Mouse (Mus musculus) ZHBTc4 (cell line): Measurements from ENCODE around the gene Csnk2a1.
"Not testable (repeated sequence)": the region's sequence is repeated elsewhere in the genome, so short reads cannot be mapped to it uniquely, and the experiment has no call there.

Experiments used
- DNase-seq: peaks from one replicate; pipeline ENCODE4 v3.0.0-alpha.2; 2011; ENCODE audit warnings: low read depth, low spot score

The Csnk2a1 gene

GRCm38 (mm10) chr2:152237926-152238325 is 11.3 kb downstream of the Csnk2a1 start:
- no peak for DNase-seq

GRCm38 (mm10) chr2:152240580-152240979 is 13.9 kb downstream of the Csnk2a1 start:
- no peak for DNase-seq

GRCm38 (mm10) chr2:152247213-152247612 is 20.6 kb downstream of the Csnk2a1 start:
- DNase-seq: no peak

- DNase-seq: no peak
Observed at GRCm38 (mm10) chr2:152250511-152250910, 23.9 kb downstream of the Csnk2a1 start.

DNA sequence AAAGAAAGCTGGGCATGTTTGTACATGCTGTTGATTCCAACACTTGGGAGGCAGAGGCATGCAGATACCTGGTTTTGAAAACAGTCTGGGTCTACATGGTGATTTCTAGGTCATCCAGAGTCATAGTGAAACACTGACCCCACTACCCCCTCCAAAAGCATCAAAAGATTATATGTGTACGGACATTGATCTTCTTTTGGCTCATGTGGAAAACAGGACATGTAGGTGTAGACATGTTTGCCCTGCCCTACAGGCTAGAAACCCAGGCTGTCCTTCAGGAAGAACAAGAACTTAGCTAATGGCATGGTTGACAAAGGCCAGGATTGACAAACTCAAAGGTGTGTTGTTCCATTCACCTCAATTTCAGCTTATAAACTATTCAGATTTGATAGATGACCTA is 33.1 kb downstream of the Csnk2a1 start:
- DNase-seq: no peak

- peak; percentile 23 for DNase-seq
Observed at GRCm38 (mm10) chr2:152273639-152274038, 47.0 kb downstream of the Csnk2a1 start.

GRCm38 (mm10) chr2:152281407-152281806 is 54.8 kb downstream of the Csnk2a1 start:
- DNase-seq: no peak

- no peak for DNase-seq
Observed at GRCm38 (mm10) chr2:152287560-152287959, 60.9 kb downstream of the Csnk2a1 start.

GRCm38 (mm10) chr2:152288046-152288445 is 61.4 kb downstream of the Csnk2a1 start:
- no peak for DNase-seq

DNA sequence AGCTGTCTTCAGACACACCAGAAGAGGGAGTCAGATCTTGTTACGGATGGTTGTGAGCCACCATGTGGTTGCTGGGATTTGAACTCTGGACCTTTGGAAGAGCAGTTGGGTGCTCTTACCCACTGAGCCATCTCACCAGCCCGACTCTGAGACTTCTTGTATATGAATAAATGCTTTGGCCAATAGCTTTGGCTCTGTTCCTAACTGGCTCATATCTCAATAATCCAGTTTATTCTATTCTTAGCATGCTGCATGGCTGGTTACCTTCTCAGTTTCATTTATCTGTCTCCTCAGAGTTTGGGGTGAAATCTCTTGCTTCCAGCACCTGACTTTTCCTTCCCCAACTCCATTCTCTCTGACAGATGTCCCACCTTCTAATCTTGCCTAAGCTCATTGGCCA is 63.0 kb downstream of the Csnk2a1 start:
- not testable (repeated sequence) for DNase-seq

- DNase-seq: no peak
Observed at GRCm38 (mm10) chr2:152292475-152292874, 65.8 kb downstream of the Csnk2a1 start.

- no peak for DNase-seq
Observed at GRCm38 (mm10) chr2:152293179-152293726, 66.6 kb downstream of the Csnk2a1 start.

GRCm38 (mm10) chr2:152293727-152294475 is 67.3 kb downstream of the Csnk2a1 start, which contains the start of gene Tbc1d20:
Tbc1d20 (plus strand) TSS chr2:152293828.
- DNase-seq: peak; percentile 97

DNA sequence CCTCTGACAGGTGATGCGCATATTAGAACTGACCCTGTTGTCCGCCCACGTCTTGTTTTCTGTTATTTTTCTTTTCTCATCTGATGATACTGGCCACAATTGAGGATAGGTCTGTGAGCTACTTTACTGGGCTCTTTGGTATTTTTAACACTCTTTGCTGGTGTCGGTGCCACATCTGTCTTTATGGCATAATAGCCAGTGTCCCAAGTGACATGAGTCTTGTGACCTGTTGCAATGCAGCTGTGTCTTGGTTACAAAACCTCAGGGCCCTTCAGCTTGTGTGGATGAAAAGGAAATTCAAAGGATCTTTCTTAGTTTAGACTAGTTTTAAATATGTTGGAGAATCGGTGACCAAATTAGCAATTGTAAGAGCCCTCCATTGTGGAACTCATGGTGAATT is 67.9 kb downstream of the Csnk2a1 start:
- no peak for DNase-seq

GRCm38 (mm10) chr2:152302862-152303261 is 76.2 kb downstream of the Csnk2a1 start:
- no peak for DNase-seq

- no peak for DNase-seq
Observed at GRCm38 (mm10) chr2:152303781-152304180, 77.1 kb downstream of the Csnk2a1 start.

DNA sequence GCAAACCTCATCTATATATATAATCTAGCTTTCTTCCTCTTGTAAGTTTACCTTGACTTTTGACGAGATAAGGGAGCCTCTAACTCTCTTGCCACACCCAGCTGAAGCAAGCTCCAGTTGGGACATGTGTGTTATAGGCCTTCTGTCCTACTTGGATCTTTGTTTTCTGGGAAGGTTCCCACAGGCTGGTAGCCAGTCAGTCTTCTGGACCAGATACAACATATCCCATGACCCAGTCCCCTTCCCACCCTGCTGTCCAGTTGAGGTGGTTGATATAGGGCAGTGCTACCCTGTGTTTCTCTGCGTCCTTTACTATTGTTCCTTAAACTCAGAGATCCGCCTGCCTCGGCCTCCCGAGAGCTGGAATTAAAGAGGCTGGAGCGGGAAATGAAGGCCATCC is 78.8 kb downstream of the Csnk2a1 start:
- DNase-seq: no peak

DNA sequence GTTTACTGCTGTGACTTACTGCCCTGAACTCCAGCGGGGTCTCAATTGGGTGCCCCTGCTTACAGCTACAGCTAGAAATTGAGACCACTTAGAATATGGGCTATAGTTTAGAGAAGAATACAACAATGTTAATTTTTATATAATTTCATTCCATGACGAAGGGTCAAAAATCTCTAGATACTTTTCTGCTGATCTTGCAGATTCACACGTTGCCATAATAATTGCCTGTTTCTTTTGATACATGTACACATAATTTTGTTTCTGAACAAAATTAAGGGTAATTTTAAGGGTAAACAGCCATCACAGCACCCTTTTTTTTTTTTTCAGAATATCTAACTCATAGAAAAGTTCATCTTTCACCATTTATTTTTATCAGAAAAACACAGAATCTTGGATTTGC is 80.5 kb downstream of the Csnk2a1 start:
- no peak for DNase-seq

- no peak for DNase-seq
Observed at GRCm38 (mm10) chr2:152312996-152313395, 86.4 kb downstream of the Csnk2a1 start.

- no peak for DNase-seq
Observed at GRCm38 (mm10) chr2:152313926-152314325, 87.3 kb downstream of the Csnk2a1 start.

DNA sequence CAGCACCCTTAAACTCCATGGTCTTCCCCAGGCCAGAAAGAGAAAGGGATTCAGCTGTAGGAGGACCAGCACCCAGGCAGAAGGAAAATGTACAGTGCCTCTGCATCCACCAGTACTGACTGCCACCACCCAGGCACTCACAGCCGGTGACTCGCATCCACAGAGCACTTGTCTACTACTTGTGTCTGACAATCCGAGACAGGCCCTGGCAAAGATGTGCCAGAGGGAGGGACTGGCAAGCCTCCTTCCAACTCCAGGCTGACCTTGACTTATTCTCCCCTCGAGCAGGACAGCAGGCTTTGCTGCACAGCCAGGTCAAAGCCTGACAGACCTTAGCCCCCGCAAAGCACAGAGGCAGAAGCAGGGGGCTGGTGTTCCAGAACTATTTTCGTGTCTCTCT is 90.4 kb downstream of the Csnk2a1 start:
- DNase-seq: no peak

GRCm38 (mm10) chr2:152321558-152321957 is 94.9 kb downstream of the Csnk2a1 start:
- no peak for DNase-seq

- DNase-seq: no peak
Observed at GRCm38 (mm10) chr2:152322198-152322597, 95.6 kb downstream of the Csnk2a1 start.
